Mouse (Mus musculus) forebrain, postnatal 0 days (tissue): ENCODE measurements around the gene Atf6. TPM values are rescaled to one million over a fixed set of nuclear protein-coding genes. Genes with fewer than 3 reads are reported as not detected.

Experiments used
- ATAC-seq: fragments of 200-750 bp; cut with Nextera tagmentation; 2 replicates; pipeline ENCODE4 v1.8.0; 2017; ENCODE audit warnings: mild to moderate bottlenecking, moderate library complexity
- DNase-seq: peaks from one replicate; pipeline ENCODE4 v3.0.0-alpha.2; 2015
- H3K27ac ChIP-seq: fragments of 300-500 bp; sonication (generic); 2 replicates; pipeline ENCODE4 v1.5.1; 2014; ENCODE audit warnings: low read depth, mild to moderate bottlenecking, antibody characterized with exemption, low read length, moderate library complexity, mixed read lengths
- H3K27me3 ChIP-seq: fragments of 300-500 bp; sonication (generic); 2 replicates; pipeline ENCODE4 v1.6.1; 2014; ENCODE audit warnings: mild to moderate bottlenecking, low read length, mixed read lengths; ENCODE audit not compliant: insufficient read depth
- H3K36me3 ChIP-seq: fragments of 300-500 bp; sonication (generic); 2 replicates; pipeline ENCODE4 v1.6.1; 2014; ENCODE audit warnings: mild to moderate bottlenecking, moderate library complexity; ENCODE audit not compliant: insufficient read depth
- H3K4me1 ChIP-seq: fragments of 300-500 bp; sonication (generic); 2 replicates; pipeline ENCODE4 v1.6.1; 2014; ENCODE audit warnings: antibody characterized with exemption; ENCODE audit not compliant: insufficient read depth
- H3K4me2 ChIP-seq: fragments of 300-500 bp; sonication (generic); 2 replicates; pipeline ENCODE4 v1.6.1; 2014; ENCODE audit warnings: low read depth, mild to moderate bottlenecking, moderate library complexity
- H3K4me3 ChIP-seq: fragments of 300-500 bp; sonication (generic); 2 replicates; pipeline ENCODE4 v1.5.1; 2014; ENCODE audit warnings: low read depth, low read length, mixed read lengths
- H3K9ac ChIP-seq: fragments of 300-500 bp; sonication (generic); 2 replicates; pipeline ENCODE4 v1.6.1; 2014; ENCODE audit warnings: mild to moderate bottlenecking
- H3K9me3 ChIP-seq: fragments of 300-500 bp; sonication (generic); 2 replicates; pipeline ENCODE4 v1.6.1; 2016; ENCODE audit warnings: low read length
- CTCF ChIP-seq: sonication (generic); IDR thresholded peaks from 2 replicates; pipeline ENCODE4 v1.5.1; 2016; ENCODE audit warnings: antibody characterized with exemption, control low read depth, low read depth
- WGBS: fragments of 180-500 bp; shearing (Covaris S2); extraction: QIAGEN DNeasy Blood & Tissue Kit; methylation state at CpG from one replicate; pipeline ENCODE4 v1.1.7; 2014; 5-methylcytosine and 5-hydroxymethylcytosine counted together
- polyA plus RNA-seq: library from polyadenylated mRNA; unstranded; fragments of >200 nt; fragmentation: Nextera tagmentation; extraction: Ambion mirVana; gene quantifications from 2 replicates; pipeline ENCODE4 v1.2.1, GENCODE M21; 2015
- total RNA-seq: library from RNA; depleted of rRNA; stranded (reverse); fragments of >200 nt; gene quantifications from 2 replicates; pipeline ENCODE4 v1.2.3, GENCODE M21; 2014

Gene Atf6
- total and polyA plus RNA-seq, 2 experiments from 2014 or later: 5.3 to 18.1 TPM

GRCm38 (mm10) chr1:170820103-170820814, 47.3 kb downstream of the Atf6 start:
- TF ChIP-seq CTCF: no peak
- WGBS: 90% methylated on average over 14 of the region's 14 CpGs
- no peak overlapping the region for H3K4me3 ChIP-seq
- DNase-seq (no peak), ATAC-seq (no peak)
- H3K9me3 ChIP-seq: no peaks in the 10 kb centered on the region
- H3K27ac ChIP-seq: no peak overlapping the region
- H3K4me1 ChIP-seq: no peaks in the 10 kb centered on the region
- H3K9ac ChIP-seq: no peak overlapping the region
- H3K27me3 ChIP-seq: no peaks in the 10 kb centered on the region
- no peak overlapping the region for H3K4me2 ChIP-seq
- peaks cover 8% of the 10 kb centered on the region; the same call in 1 of the 2 replicates for H3K36me3 ChIP-seq

DNA sequence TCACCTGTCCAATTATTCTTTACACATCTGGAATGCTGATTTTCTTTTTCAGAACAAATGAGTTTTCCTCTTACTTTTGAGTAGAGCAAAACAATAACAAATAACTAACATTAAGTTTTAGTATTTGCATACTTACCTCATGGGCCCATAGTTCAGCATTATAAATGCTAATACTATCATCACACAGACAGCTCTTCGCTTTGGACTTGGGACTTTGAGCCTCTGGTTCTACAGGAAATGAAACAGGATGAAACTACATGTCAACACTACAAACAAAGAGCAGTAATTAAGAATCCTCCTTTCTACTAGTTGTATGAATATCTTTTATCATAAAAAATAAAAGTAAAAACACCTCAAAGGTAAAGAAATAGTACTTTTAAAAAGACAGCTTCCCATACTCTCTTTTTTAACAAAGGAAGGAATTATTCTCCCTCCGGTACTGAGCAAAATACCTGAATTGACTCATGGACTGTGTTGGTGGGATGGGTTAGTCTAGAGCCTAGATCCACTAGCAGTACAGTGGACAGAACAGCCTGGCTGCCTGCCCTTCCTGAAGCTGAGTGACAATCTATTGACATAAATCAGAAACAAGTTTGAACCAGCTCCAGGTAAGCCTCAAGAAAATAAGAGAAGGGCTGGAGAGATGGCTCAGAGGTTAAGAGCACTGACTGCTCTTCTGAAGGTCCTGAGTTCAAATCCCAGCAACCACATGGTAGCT, 52.1 kb downstream of the Atf6 start:
- 94% methylated on average over 2 of the region's 2 CpGs for WGBS
- H3K9me3 ChIP-seq: no peaks in the 10 kb centered on the region
- H3K36me3 ChIP-seq: peaks cover 10% of the 10 kb centered on the region; the same call in 1 of the 2 replicates
- H3K27me3 ChIP-seq: no peaks in the 10 kb centered on the region
- no peak overlapping the region for H3K4me3 ChIP-seq
- no peak for TF ChIP-seq CTCF
- H3K27ac ChIP-seq: no peak overlapping the region
- no peak for DNase-seq
- no peak overlapping the region for H3K9ac ChIP-seq
- ATAC-seq: no peak
- no peak overlapping the region for H3K4me2 ChIP-seq
- no peaks in the 10 kb centered on the region for H3K4me1 ChIP-seq

DNA sequence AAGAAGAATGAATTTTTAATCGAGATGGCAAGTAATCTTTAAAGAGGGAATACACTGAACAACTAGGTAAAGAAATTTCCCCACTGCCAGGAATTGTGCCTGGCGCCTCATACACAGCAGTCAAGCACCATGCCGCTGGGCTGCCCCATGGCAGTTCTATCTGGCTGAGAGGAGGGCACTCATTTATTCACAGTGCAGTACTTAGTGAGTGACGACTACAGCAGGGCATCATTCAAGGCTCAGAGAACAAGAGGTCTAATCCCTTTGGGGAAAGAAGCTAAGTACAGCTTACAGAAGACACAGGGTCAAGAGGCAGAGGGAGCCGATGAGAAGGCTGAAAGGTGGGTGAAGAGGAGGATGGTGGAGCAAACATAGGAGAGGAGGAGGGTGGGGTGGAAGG, 54.7 kb downstream of the Atf6 start:
- H3K4me3 ChIP-seq: no peak overlapping the region
- H3K36me3 ChIP-seq: peaks cover 5% of the 10 kb centered on the region; the same call in 1 of the 2 replicates
- ATAC-seq: peak; percentile 38; the same call in 1 of the 2 replicates
- no peak for TF ChIP-seq CTCF
- DNase-seq: no peak
- H3K27ac ChIP-seq: no peak overlapping the region
- H3K27me3 ChIP-seq: no peaks in the 10 kb centered on the region
- H3K9ac ChIP-seq: no peak overlapping the region
- no peaks in the 10 kb centered on the region for H3K9me3 ChIP-seq
- no peak overlapping the region for H3K4me2 ChIP-seq
- WGBS: 54% methylated on average over 5 of the region's 5 CpGs
- no peaks in the 10 kb centered on the region for H3K4me1 ChIP-seq

- H3K9ac ChIP-seq: no peak overlapping the region
- no peak overlapping the region for H3K4me3 ChIP-seq
- TF ChIP-seq CTCF: no peak
- H3K9me3 ChIP-seq: no peaks in the 10 kb centered on the region
- no peak overlapping the region for H3K27ac ChIP-seq
- 76% methylated on average over 2 of the region's 2 CpGs for WGBS
- H3K27me3 ChIP-seq: no peaks in the 10 kb centered on the region
- no peak overlapping the region for H3K4me2 ChIP-seq
- H3K36me3 ChIP-seq: 0 out of 2 replicates have a peak, but pooled peaks cover 2% of the 10 kb centered on the region
- no peaks in the 10 kb centered on the region for H3K4me1 ChIP-seq
- DNase-seq (no peak), ATAC-seq (no peak)
Measured at GRCm38 (mm10) chr1:170807600-170808270, 59.8 kb downstream of the Atf6 start.

- Histone ChIP-seq H3K9ac (no peak overlapping the region), H3K4me2 (no peak overlapping the region), H3K36me3 (no peaks in the 10 kb centered on the region), H3K9me3 (no peaks in the 10 kb centered on the region), H3K4me1 (no peaks in the 10 kb centered on the region), H3K27me3 (no peaks in the 10 kb centered on the region), H3K4me3 (no peak overlapping the region), H3K27ac (no peak overlapping the region)
- no peak for TF ChIP-seq CTCF
- WGBS: 41% methylated on average over 11 of the region's 11 CpGs
- DNase-seq (no peak), ATAC-seq (no peak)
Measured at GRCm38 (mm10) chr1:170804721-170805120, 62.9 kb downstream of the Atf6 start.

DNA sequence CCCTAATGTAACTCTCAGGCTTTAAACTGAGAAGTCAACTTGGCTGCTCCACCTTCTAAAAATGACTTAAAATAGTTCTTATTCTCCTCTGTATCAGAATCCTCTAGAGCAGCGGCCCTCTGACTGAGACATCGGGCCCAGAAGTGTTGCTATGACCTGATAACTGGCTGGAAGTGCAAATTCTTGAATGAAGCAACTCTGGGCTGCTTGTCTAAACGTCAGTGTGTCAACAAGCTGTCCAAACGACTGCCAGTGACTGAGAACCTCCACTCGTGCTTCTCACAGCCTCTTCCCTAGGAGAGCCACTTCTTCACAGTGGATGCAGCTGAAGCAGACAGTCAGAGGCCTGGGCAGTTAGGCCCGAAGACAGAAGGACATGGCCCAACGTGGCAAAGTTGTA, 64.9 kb downstream of the Atf6 start:
- Histone ChIP-seq H3K9me3 (no peaks in the 10 kb centered on the region), H3K4me3 (no peak overlapping the region), H3K4me1 (no peaks in the 10 kb centered on the region), H3K36me3 (no peaks in the 10 kb centered on the region), H3K9ac (no peak overlapping the region), H3K4me2 (no peak overlapping the region), H3K27ac (no peak overlapping the region), H3K27me3 (no peaks in the 10 kb centered on the region)
- DNase-seq (no peak), ATAC-seq (no peak)
- no peak for TF ChIP-seq CTCF
- WGBS: 64% methylated on average over 7 of the region's 7 CpGs

DNA sequence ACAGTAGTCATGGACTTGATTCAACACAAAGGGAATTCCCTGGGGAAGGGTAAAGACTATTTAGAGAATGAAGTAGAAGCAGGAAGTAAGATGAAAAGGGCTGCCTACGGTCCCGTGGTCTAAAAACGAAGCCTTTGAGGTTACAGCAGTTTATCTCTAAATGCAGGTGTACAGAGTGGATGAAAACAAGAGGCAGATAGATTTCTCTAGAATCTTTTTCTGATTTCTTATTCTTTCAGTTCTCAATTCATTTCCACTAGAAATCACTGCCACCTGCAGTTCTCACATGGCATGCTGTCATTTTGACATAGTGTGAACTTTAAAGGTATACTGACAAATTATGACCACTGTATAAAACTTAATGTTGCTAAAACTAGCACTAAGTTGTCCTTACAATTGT, 66.9 kb downstream of the Atf6 start:
- no peak; the same call in 1 of the 2 replicates for ATAC-seq
- H3K36me3 ChIP-seq: no peaks in the 10 kb centered on the region
- no peaks in the 10 kb centered on the region for H3K9me3 ChIP-seq
- H3K4me1 ChIP-seq: no peaks in the 10 kb centered on the region
- H3K4me2 ChIP-seq: no peak overlapping the region
- DNase-seq: no peak
- H3K9ac ChIP-seq: no peak overlapping the region
- TF ChIP-seq CTCF: no peak
- H3K27ac ChIP-seq: no peak overlapping the region
- WGBS: 72% methylated on average over 3 of the region's 3 CpGs
- no peak overlapping the region for H3K4me3 ChIP-seq
- H3K27me3 ChIP-seq: no peaks in the 10 kb centered on the region
